Mouse (Mus musculus): ENCODE results near the gene Olfr767. TPM values are rescaled to one million over a fixed set of nuclear protein-coding genes. Genes with fewer than 3 reads are reported as not detected.
"Not testable (repeated sequence)": the region's sequence is repeated elsewhere in the genome, so short reads cannot be mapped to it uniquely, and the experiment has no call there.

Olfr767 gene
- total RNA-seq (2021): not detected
- long read RNA-seq, experiment 1: 0 reads
- long read RNA-seq, experiment 2: 0 reads

GRCm38 (mm10) chr10:129082810-129083209 lies at the start of gene Olfr767:
Gene Olfr767 (minus strand): TSS chr10:129082910.
- DNase-seq (ENCODE audit: low spot score in 2 of 2): not testable (repeated sequence)

GRCm38 (mm10) chr10:129117761-129118160 lies 35.1 kb upstream of the Olfr767 start, which contains the start of gene Olfr769:
Gene Olfr769 (minus strand): TSS chr10:129117861.
- no peak for DNase-seq (ENCODE audit: low spot score in 2 of 2)

GRCm38 (mm10) chr10:129115146-129115545 lies 32.4 kb upstream of the Olfr767 start:
- no peak for DNase-seq (ENCODE audit: low spot score in 2 of 2)

- no peak for DNase-seq (ENCODE audit: low spot score in 2 of 2)
Measured at GRCm38 (mm10) chr10:129101231-129101630, 18.5 kb upstream of the Olfr767 start.

- DNase-seq (ENCODE audit: low spot score in 2 of 2): no peak
Measured at GRCm38 (mm10) chr10:129099275-129099674, 16.6 kb upstream of the Olfr767 start, which contains the start of gene Olfr768. Gene Olfr768 (minus strand): TSS chr10:129099375.

- no peak for DNase-seq (ENCODE audit: low spot score in 2 of 2)
Measured at GRCm38 (mm10) chr10:129068877-129069276, 13.8 kb downstream of the Olfr767 start, which contains the start of gene Olfr766-ps1. Gene Olfr766-ps1 (minus strand): TSS chr10:129068977.

GRCm38 (mm10) chr10:129049898-129050297 lies 32.8 kb downstream of the Olfr767 start, which contains the start of gene Olfr765:
Gene Olfr765 (minus strand): TSS chr10:129049998.
- DNase-seq (ENCODE audit: low spot score in 2 of 2): not testable (repeated sequence)

- DNase-seq (ENCODE audit: low spot score in 2 of 2): no peak
Measured at GRCm38 (mm10) chr10:129039796-129040195, 42.9 kb downstream of the Olfr767 start, which contains the start of gene Olfr764-ps1. Gene Olfr764-ps1 (minus strand): TSS chr10:129039896.

- no peak for DNase-seq (ENCODE audit: low spot score in 2 of 2)
Measured at GRCm38 (mm10) chr10:129028343-129028742, 54.4 kb downstream of the Olfr767 start.

- peak; percentile 24 to 27 for DNase-seq (ENCODE audit: low spot score in 2 of 2)
Measured at GRCm38 (mm10) chr10:129026018-129026662, 56.6 kb downstream of the Olfr767 start.

Other genes starting within 250 kb of the Olfr767 start
- gene Gdf11, start 191.2 kb downstream of the Olfr767 start, total RNA-seq (2021): 1 to 10 TPM; 1.4 to 1.9 TPM
- gene Cd63, start 181.9 kb downstream of the Olfr767 start, total RNA-seq (2021): 100 to 1,000 TPM; 288 to 358 TPM
- gene Rdh5, start 160.0 kb downstream of the Olfr767 start, total RNA-seq (2021): 10 to 100 TPM in 1 of 2 experiments, 1 to 10 TPM in 1; 9.8 to 11.8 TPM
- 100 to 1,000 TPM; 177 to 191 TPM for gene Bloc1s1, start 158.9 kb downstream of the Olfr767 start, total RNA-seq (2021)
- 10 to 100 TPM; 10.7 to 25.7 TPM for gene Itga7, start 149.1 kb downstream of the Olfr767 start, total RNA-seq (2021)
- under 1 TPM; 0.32 to 0.33 TPM for gene Mettl7b, start 121.9 kb downstream of the Olfr767 start, total RNA-seq (2021)
- not detected for gene Olfr9, start 93.5 kb downstream of the Olfr767 start, total RNA-seq (2021)
- gene Olfr763, start 72.1 kb downstream of the Olfr767 start, total RNA-seq (2021): not detected
- gene Olfr764-ps1, start 43.0 kb downstream of the Olfr767 start, total RNA-seq (2021): not detected
- not detected for gene Olfr765, start 32.9 kb downstream of the Olfr767 start, total RNA-seq (2021)
- gene Olfr766-ps1, start 13.9 kb downstream of the Olfr767 start, total RNA-seq (2021): not detected
- not detected for gene Olfr768, start 16.5 kb upstream of the Olfr767 start, total RNA-seq (2021)
- not detected for gene Olfr769, start 35.0 kb upstream of the Olfr767 start, total RNA-seq (2021)
- not detected for gene Olfr770, start 56.1 kb upstream of the Olfr767 start, total RNA-seq (2021)
- not detected for gene Olfr771, start 81.8 kb upstream of the Olfr767 start, total RNA-seq (2021)
- gene Olfr772, start 95.0 kb upstream of the Olfr767 start, total RNA-seq (2021): not detected
- not detected for gene Olfr773, start 104.5 kb upstream of the Olfr767 start, total RNA-seq (2021)
- not detected for gene Olfr774, start 153.3 kb upstream of the Olfr767 start, total RNA-seq (2021)
- not detected for gene Olfr775, start 165.5 kb upstream of the Olfr767 start, total RNA-seq (2021)
- not detected for gene Olfr776, start 176.2 kb upstream of the Olfr767 start, total RNA-seq (2021)
- not detected for gene Olfr777, start 188.6 kb upstream of the Olfr767 start, total RNA-seq (2021)
- gene Olfr780, start 235.2 kb upstream of the Olfr767 start, total RNA-seq (2021): not detected
- gene Olfr781, start 245.9 kb upstream of the Olfr767 start, total RNA-seq (2021): not detected

All from adrenal gland, adult 18-20 months (tissue).